Mouse (Mus musculus) hindbrain, embryonic 14.5 days (tissue): ENCODE results near the gene Rpn2. TPM values are rescaled to one million over a fixed set of nuclear protein-coding genes. Genes with fewer than 3 reads are reported as not detected.

Experiments used
- ATAC-seq: fragments of 200-750 bp; cut with Nextera tagmentation; 2 replicates; pipeline ENCODE4 v1.8.0; 2017; ENCODE audit warnings: moderate number of reproducible peaks, mild to moderate bottlenecking, moderate TSS enrichment, moderate library complexity; ENCODE audit not compliant: low FRiP score
- DNase-seq: peaks from one replicate; pipeline ENCODE4 v3.0.0-alpha.2; 2015; ENCODE audit warnings: low spot score
- H3K27ac ChIP-seq: fragments of 300-500 bp; sonication (generic); 2 replicates; pipeline ENCODE4 v1.5.1; 2014; ENCODE audit warnings: mild to moderate bottlenecking, moderate library complexity
- H3K27me3 ChIP-seq: fragments of 300-500 bp; sonication (generic); 2 replicates; pipeline ENCODE4 v1.6.1; 2014; ENCODE audit warnings: mild to moderate bottlenecking, low read length, mixed read lengths; ENCODE audit not compliant: control insufficient read depth, insufficient read depth
- H3K36me3 ChIP-seq: fragments of 300-500 bp; sonication (generic); replicated peaks from 2 replicates; pipeline ENCODE4 v1.6.1; 2014; ENCODE audit not compliant: control insufficient read depth, insufficient read depth
- H3K4me1 ChIP-seq: fragments of 300-500 bp; sonication (generic); replicated peaks from 2 replicates; pipeline ENCODE4 v1.6.1; 2014; ENCODE audit warnings: antibody characterized with exemption, low read length, mixed read lengths; ENCODE audit not compliant: control insufficient read depth, insufficient read depth
- H3K4me2 ChIP-seq: fragments of 300-500 bp; sonication (generic); replicated peaks from 2 replicates; pipeline ENCODE4 v1.6.1; 2014; ENCODE audit warnings: mild to moderate bottlenecking, moderate library complexity
- H3K4me3 ChIP-seq: fragments of 300-500 bp; sonication (generic); replicated peaks from 2 replicates; pipeline ENCODE4 v1.5.1; 2014; ENCODE audit warnings: mild to moderate bottlenecking, low read length
- H3K9ac ChIP-seq: fragments of 300-500 bp; sonication (generic); 2 replicates; pipeline ENCODE4 v1.6.1; 2014
- H3K9me3 ChIP-seq: fragments of 300-500 bp; sonication (generic); 2 replicates; pipeline ENCODE4 v1.6.1; 2016; ENCODE audit warnings: low read length; ENCODE audit not compliant: control insufficient read depth
- whole genome bisulfite sequencing: fragments of 180-500 bp; shearing (Covaris S2); extraction: QIAGEN DNeasy Blood & Tissue Kit; methylation state at CpG from one replicate; pipeline ENCODE4 v1.1.7; 2014; 5-methylcytosine and 5-hydroxymethylcytosine counted together
- polyA plus RNA-seq: library from polyadenylated mRNA; unstranded; fragments of >200 nt; fragmentation: Nextera tagmentation; extraction: Ambion mirVana; gene quantifications from 2 replicates; pipeline ENCODE4 v1.2.1, GENCODE M21; 2014

Gene Rpn2
- polyA plus RNA-seq, 1 experiment from 2014 or later, result 210 TPM

DNA sequence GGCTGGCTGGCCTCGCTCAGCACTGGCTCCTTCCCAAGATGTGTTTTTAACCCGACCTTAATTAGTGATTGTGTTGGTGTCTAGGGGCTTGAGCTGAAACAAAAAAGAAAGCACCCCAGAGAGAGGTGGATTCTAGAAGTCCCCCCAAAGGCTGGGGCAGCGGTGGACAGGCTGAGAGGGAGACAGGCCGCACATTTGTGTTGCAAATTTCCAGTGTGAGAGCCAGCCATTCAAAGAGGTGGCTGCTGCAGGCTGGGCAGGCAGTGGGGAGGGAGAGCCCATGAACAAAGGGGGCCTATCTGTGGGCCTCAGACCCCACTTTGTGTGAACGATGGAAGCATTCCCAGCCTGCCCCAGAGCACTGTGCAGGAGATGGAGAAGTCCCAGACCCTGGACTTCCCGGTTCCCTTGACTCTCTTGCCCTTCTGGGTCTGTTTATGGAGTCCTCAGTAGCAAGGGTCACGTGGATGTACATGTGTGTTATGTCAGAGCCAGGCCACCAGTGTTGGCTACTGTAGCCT lies 61.5 kb downstream of the Rpn2 start:
- Histone ChIP-seq H3K9ac (no peak overlapping the region), H3K4me1 (peaks cover 27% of the 10 kb centered on the region), H3K27ac (peak overlapping the region; percentile 89), H3K4me3 (no peak overlapping the region), H3K9me3 (no peaks in the 10 kb centered on the region), H3K36me3 (no peaks in the 10 kb centered on the region), H3K4me2 (no peak overlapping the region), H3K27me3 (no peaks in the 10 kb centered on the region)
- DNase-seq, result peak; percentile 66
- WGBS, result 7% methylated on average over 7 of the region's 7 CpGs
- peak; percentile 77 for ATAC-seq

DNA sequence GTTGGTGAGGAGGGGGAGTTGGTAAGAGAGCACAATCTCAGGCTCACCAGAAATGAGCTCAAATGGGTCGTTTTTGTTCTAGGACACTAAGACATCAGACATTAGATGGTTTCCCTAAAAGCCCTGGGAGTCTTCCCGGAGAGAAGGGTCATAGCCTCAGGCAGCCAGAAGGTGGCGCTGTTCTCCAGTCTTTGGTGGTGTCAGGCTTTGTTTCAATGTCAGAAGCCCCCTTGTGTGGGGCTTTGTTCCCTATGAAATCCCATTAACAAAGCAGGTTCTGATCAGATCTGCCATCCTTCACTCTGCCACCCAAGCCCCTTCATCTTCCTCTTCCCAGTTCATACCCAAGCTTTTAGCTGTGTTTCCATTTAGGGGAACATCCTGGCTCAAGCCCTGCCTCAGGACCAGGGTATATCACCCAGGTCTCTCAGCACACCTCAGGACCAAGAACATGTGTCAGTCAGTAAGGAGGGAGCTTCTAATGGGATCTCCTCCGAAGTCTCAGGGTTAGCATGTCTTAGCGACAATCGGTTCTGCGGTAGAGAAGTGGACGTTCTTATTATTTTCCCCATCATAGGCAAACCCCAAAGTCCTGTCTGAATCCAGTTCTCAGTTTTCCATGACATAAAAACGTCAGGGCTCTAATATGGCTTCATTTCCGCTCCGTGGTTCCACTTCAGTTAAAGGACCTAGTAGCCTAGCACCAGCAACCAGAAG lies 62.9 kb downstream of the Rpn2 start:
- peaks cover 27% of the 10 kb centered on the region for H3K4me1 ChIP-seq
- no peaks in the 10 kb centered on the region for H3K9me3 ChIP-seq
- ATAC-seq (peak; percentile 43), DNase-seq (peak; percentile 95)
- H3K9ac ChIP-seq, result peak overlapping the region; percentile 46
- H3K4me3 ChIP-seq, result no peak overlapping the region
- H3K27ac ChIP-seq, result peak overlapping the region; percentile 89
- WGBS, result 37% methylated on average over 11 of the region's 11 CpGs
- no peaks in the 10 kb centered on the region for H3K36me3 ChIP-seq
- no peaks in the 10 kb centered on the region for H3K27me3 ChIP-seq
- H3K4me2 ChIP-seq, result no peak overlapping the region

DNA sequence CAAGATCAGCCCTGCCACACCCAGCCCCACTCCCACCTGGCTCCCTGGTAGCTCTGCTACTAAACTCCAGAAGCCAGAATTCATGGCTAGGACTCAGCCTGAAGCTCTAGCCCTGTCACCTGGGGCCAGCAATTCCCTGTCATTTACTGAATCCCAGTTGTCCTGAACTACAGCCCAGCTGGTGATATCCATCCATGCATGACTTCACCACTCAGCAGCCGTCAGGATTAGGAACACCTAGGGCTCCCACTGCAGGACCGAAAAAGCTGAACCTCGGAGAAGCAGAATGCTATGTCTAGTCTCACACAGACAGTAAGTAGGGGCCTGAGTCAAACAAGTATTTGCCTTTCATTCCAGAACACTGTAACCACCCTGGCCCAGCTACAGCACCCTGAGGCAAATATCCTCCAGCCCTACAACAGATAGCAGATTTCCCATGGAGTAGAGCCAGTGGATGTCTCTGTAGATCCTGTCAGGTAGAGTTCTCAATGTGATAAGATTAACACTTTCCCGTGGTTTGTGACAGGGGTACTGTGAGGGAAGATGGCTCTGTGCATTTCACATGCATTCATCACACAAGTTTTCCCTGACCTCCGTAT lies 63.6 kb downstream of the Rpn2 start:
- Histone ChIP-seq H3K9ac (peak overlapping the region; percentile 1; the same call in 1 of the 2 replicates), H3K4me1 (peaks cover 31% of the 10 kb centered on the region), H3K27ac (peak overlapping the region; percentile 89), H3K27me3 (no peaks in the 10 kb centered on the region), H3K9me3 (no peaks in the 10 kb centered on the region), H3K36me3 (no peaks in the 10 kb centered on the region), H3K4me2 (no peak overlapping the region), H3K4me3 (no peak overlapping the region)
- 25% methylated on average over 5 of the region's 5 CpGs for WGBS
- no peak for DNase-seq
- ATAC-seq, result no peak

DNA sequence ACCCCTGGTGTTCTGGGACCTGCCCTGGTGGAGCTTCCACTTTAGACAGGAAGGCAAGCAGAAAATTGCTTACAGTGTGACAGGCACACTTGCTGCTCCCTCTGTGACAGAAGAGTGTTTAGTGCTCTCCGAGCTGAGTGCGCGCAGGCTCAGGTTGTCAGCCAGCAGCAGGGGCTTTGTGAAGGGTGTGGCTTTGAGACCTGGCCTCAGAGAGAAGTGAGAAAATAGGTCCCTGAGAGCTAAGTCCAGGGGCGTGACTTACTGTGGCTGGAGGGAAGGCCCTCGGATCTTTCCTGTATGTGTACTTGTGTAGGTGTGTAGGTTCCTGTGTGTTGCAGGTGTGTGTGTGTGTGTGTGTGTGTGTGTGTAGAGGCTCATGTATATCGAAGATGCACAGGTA lies 64.5 kb downstream of the Rpn2 start:
- no peaks in the 10 kb centered on the region for H3K27me3 ChIP-seq
- no peak for DNase-seq
- no peak for ATAC-seq
- H3K9ac ChIP-seq, result no peak overlapping the region
- WGBS, result 59% methylated on average over 6 of the region's 6 CpGs
- no peak overlapping the region for H3K4me3 ChIP-seq
- no peaks in the 10 kb centered on the region for H3K9me3 ChIP-seq
- H3K4me2 ChIP-seq, result no peak overlapping the region
- no peaks in the 10 kb centered on the region for H3K36me3 ChIP-seq
- peaks cover 39% of the 10 kb centered on the region for H3K4me1 ChIP-seq
- H3K27ac ChIP-seq, result peak overlapping the region; percentile 89

DNA sequence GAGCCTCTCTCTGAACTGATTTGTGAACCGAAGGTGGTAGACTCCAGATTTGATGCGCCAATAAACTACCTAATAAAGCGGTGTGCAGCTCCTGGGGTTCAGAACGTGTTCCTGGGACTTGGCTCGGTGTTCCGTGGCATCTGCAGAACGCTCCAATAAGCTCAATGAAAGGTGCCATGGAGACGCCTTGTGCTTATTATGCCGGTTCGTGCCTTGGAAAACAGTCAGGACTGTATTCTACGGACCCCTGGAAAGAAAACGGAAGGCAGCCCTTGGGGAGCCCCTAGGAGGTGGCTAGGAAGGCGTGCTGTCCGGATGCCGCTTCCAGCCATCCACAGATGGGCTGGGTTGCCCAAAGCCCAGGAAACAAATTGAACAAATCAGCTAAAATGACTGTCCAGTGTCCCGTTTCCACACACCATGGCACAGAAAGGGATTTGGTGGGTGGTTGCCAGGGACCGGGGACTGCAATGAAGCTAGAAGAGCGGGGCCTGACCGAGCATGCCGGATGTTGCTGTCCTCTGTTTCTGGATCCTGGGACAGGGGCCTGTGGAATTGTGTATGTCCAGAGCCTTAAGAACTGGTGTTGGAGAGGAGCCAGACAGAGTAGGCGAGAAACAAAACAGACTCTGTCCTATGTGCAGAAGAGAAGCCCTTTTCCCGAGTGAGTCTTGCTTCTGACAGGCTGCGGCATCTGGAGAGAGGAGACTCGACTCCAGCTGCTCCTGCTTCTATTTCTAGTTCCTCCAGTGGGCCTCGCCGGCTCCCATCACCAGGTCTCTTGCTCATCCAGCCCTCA lies 68.7 kb downstream of the Rpn2 start, which contains the start of gene Ghrh:
TSS of gene Ghrh (minus strand) at position 146 of the 799 bp plus-strand sequence.
- Histone ChIP-seq H3K36me3 (no peaks in the 10 kb centered on the region), H3K9me3 (no peaks in the 10 kb centered on the region), H3K4me1 (peaks cover 35% of the 10 kb centered on the region), H3K9ac (peak within 1 kb of the TSS; percentile 31), H3K27me3 (no peaks in the 10 kb centered on the region), H3K4me3 (no peak within 1 kb of the TSS), H3K4me2 (peak within 1 kb of the TSS; percentile 17), H3K27ac (peak within 1 kb of the TSS; percentile 96)
- DNase-seq, result peak; percentile 72
- WGBS, result 29% methylated on average over 26 of the region's 26 CpGs
- ATAC-seq, result peak; percentile 75

DNA sequence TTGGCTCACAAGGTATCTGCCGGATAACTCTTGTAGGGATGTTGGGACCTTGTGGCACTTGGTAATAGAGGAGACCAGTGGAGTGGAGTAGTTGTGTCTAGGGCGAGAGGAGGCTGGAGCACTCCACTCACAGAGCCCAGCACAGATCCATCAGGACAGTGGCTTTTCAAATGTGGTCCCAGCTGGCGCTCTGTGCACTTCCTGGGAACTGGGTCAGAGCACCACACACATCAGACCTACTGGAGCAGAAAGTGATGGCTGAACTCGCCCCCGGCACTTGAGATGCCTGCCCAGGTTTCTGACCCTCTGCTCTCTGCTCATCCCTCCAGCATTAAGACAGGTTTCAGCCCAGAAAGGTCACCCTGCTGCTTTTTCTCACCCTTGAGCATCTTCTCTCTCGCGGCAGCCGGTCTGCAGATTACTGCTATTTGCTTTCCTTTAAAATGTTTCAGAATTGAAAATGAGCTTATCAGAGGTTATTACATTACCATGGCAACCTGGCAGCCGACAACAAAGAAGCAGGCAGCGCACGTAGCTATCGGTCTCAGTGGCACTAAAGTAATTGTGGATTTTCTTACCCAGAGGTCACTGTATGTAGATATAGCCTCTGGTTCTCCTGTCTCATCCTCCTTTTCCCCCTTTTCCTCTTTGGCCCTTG lies 70.4 kb downstream of the Rpn2 start:
- Histone ChIP-seq H3K4me1 (peaks cover 27% of the 10 kb centered on the region), H3K27ac (peak overlapping the region; percentile 96), H3K4me2 (peak overlapping the region; percentile 42), H3K36me3 (no peaks in the 10 kb centered on the region), H3K27me3 (no peaks in the 10 kb centered on the region), H3K9me3 (no peaks in the 10 kb centered on the region), H3K4me3 (no peak overlapping the region), H3K9ac (peak overlapping the region; percentile 52)
- DNase-seq (peak; percentile 68), ATAC-seq (peak; percentile 63)
- WGBS, result 23% methylated on average over 12 of the region's 12 CpGs

DNA sequence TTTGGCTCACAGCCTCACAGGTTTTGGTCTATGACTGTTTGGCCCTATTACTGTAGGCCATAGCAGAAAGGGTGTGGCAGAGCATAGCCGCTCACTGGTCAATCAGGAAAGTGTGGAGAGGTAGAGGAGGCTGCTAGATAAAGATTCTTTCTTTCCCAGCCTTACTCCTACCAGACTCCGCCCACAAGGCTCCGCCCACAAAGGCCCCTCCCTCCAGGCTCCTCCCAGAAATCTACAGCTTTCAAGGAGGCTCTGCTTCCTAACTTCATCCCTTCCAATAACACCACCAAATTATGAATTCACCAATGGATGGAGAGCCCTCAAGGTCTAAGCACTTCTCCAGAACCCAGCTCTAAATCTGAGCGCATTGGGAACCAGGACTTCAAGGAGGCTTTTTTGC lies 74.4 kb downstream of the Rpn2 start:
- H3K27ac ChIP-seq, result no peak overlapping the region
- no peaks in the 10 kb centered on the region for H3K9me3 ChIP-seq
- H3K4me2 ChIP-seq, result no peak overlapping the region
- DNase-seq (no peak), ATAC-seq (no peak)
- peaks cover 16% of the 10 kb centered on the region for H3K4me1 ChIP-seq
- no peaks in the 10 kb centered on the region for H3K27me3 ChIP-seq
- 78% methylated on average over 4 of the region's 4 CpGs for WGBS
- no peak overlapping the region for H3K4me3 ChIP-seq
- H3K9ac ChIP-seq, result no peak overlapping the region
- H3K36me3 ChIP-seq, result no peaks in the 10 kb centered on the region

DNA sequence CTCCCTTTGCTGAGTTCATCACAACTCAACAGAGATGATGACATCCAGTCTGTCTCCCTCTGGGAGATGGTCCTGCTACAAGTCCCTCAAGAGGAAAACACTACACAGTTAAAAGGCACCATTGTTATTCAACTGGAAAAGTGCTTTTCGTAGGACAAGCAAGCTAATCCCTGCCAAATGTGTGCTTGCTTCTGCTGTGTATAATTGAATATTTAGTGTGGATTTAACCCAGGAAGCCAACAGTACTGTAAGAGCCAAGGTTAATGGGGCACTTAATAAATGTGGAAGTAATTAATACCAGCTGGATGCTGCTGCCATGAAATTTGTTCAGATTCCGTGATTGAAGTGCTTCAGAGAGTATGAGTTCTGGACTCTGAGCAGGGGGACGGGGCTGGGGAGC lies 75.3 kb downstream of the Rpn2 start:
- Histone ChIP-seq H3K36me3 (no peaks in the 10 kb centered on the region), H3K9me3 (no peaks in the 10 kb centered on the region), H3K4me2 (no peak overlapping the region), H3K4me1 (peaks cover 7% of the 10 kb centered on the region), H3K27me3 (no peaks in the 10 kb centered on the region), H3K4me3 (no peak overlapping the region), H3K9ac (no peak overlapping the region), H3K27ac (no peak overlapping the region)
- WGBS, result 51% methylated on average over 3 of the region's 3 CpGs
- no peak for DNase-seq
- no peak for ATAC-seq

DNA sequence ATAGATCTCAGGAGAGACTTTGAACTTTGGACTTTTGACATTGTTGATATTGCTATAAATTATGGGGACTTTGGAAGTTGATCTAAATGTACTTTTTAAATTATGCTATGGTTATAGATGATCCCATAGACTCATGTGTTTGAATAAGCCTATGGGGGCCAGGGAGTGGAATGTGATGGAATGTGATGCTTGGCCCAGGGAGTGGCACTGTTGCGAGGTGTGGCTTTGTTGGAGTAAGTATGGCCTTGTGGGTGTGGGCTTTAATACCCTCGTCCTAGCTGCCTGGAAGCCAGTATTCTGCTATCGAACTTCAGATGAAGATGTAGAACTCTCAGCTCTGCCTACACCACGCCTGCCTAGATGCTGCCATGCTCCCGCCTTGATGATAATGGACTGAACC lies 81.2 kb downstream of the Rpn2 start:
- Histone ChIP-seq H3K27ac (no peak overlapping the region), H3K9ac (no peak overlapping the region), H3K4me3 (no peak overlapping the region), H3K4me2 (no peak overlapping the region), H3K36me3 (no peaks in the 10 kb centered on the region), H3K4me1 (no peaks in the 10 kb centered on the region), H3K27me3 (no peaks in the 10 kb centered on the region), H3K9me3 (no peaks in the 10 kb centered on the region)
- WGBS, result 87% methylated on average over 5 of the region's 5 CpGs
- DNase-seq, result no peak
- ATAC-seq, result no peak
